Mouse (Mus musculus): ENCODE measurements around the gene Caprin1. TPM values are rescaled to one million over a fixed set of nuclear protein-coding genes. Genes with fewer than 3 reads are reported as not detected.

The Caprin1 gene
- 104 and 105 TPM in 2 replicates for polyA plus RNA-seq (2015; fragmentation: Nextera tagmentation; extraction: Ambion mirVana)

GRCm38 (mm10) chr2:103797491-103798009, at the start of gene Caprin1:
Gene Caprin1, minus strand, starts transcription at chr2:103797649.
- H3K4me3 ChIP-seq (ENCODE audit: low read depth, low read length) = peak within 1 kb of the TSS; percentile 96
- no peaks in the 10 kb centered on the region for H3K27me3 ChIP-seq (ENCODE audit: control insufficient read depth, insufficient read depth, low read depth, low read length)
- peaks cover 12% of the 10 kb centered on the region for H3K4me1 ChIP-seq (ENCODE audit: control insufficient read depth, low read depth, low read length)
- peak within 1 kb of the TSS; percentile 99 for H3K27ac ChIP-seq (ENCODE audit: low read length)
- H3K9ac ChIP-seq (ENCODE audit: low read depth, low read length) = peak within 1 kb of the TSS; percentile 98
- H3K36me3 ChIP-seq (ENCODE audit: control insufficient read depth, insufficient read depth) = peaks cover 7% of the 10 kb centered on the region
- peak; percentile 91 for ATAC-seq (ENCODE audit: low read depth)
- peak within 1 kb of the TSS; percentile 96 for H3K4me2 ChIP-seq (ENCODE audit: low read depth, low read length)
- 0% methylated on average over 33 of the region's 33 CpGs for WGBS (ENCODE audit: insufficient replicate concordance)
- H3K9me3 ChIP-seq (replicated peaks; ENCODE audit: control insufficient read depth, low read length) = no peaks in the 10 kb centered on the region

- H3K4me3 ChIP-seq (ENCODE audit: low read depth, low read length) = no peak overlapping the region
- no peak overlapping the region for H3K9ac ChIP-seq (ENCODE audit: low read depth, low read length)
- 44% methylated on average over 1 of the region's 1 CpGs for WGBS (ENCODE audit: insufficient replicate concordance)
- no peaks in the 10 kb centered on the region; the same call in 1 of the 2 replicates for H3K4me1 ChIP-seq (ENCODE audit: control insufficient read depth, low read depth, low read length)
- H3K27ac ChIP-seq (ENCODE audit: low read length) = no peak overlapping the region
- no peaks in the 10 kb centered on the region for H3K27me3 ChIP-seq (ENCODE audit: control insufficient read depth, insufficient read depth, low read depth, low read length)
- ATAC-seq (ENCODE audit: low read depth) = no peak
- no peaks in the 10 kb centered on the region for H3K36me3 ChIP-seq (ENCODE audit: control insufficient read depth, insufficient read depth)
- H3K4me2 ChIP-seq (ENCODE audit: low read depth, low read length) = no peak overlapping the region
- H3K9me3 ChIP-seq (replicated peaks; ENCODE audit: control insufficient read depth, low read length) = no peaks in the 10 kb centered on the region
Observed at GRCm38 (mm10) chr2:103846875-103847274, 49.4 kb upstream of the Caprin1 start.

GRCm38 (mm10) chr2:103846271-103846670, 48.8 kb upstream of the Caprin1 start:
- no peak overlapping the region for H3K4me3 ChIP-seq (ENCODE audit: low read depth, low read length)
- H3K9ac ChIP-seq (ENCODE audit: low read depth, low read length) = no peak overlapping the region
- no peaks in the 10 kb centered on the region for H3K9me3 ChIP-seq (replicated peaks; ENCODE audit: control insufficient read depth, low read length)
- WGBS (ENCODE audit: insufficient replicate concordance) = 72% methylated on average over 4 of the region's 4 CpGs
- no peaks in the 10 kb centered on the region for H3K27me3 ChIP-seq (ENCODE audit: control insufficient read depth, insufficient read depth, low read depth, low read length)
- no peak for ATAC-seq (ENCODE audit: low read depth)
- no peaks in the 10 kb centered on the region; the same call in 1 of the 2 replicates for H3K4me1 ChIP-seq (ENCODE audit: control insufficient read depth, low read depth, low read length)
- no peak overlapping the region for H3K4me2 ChIP-seq (ENCODE audit: low read depth, low read length)
- no peaks in the 10 kb centered on the region for H3K36me3 ChIP-seq (ENCODE audit: control insufficient read depth, insufficient read depth)
- H3K27ac ChIP-seq (ENCODE audit: low read length) = no peak overlapping the region

GRCm38 (mm10) chr2:103844016-103844415, 46.6 kb upstream of the Caprin1 start:
- no peaks in the 10 kb centered on the region for H3K27me3 ChIP-seq (ENCODE audit: control insufficient read depth, insufficient read depth, low read depth, low read length)
- no peaks in the 10 kb centered on the region for H3K9me3 ChIP-seq (replicated peaks; ENCODE audit: control insufficient read depth, low read length)
- H3K4me2 ChIP-seq (ENCODE audit: low read depth, low read length) = no peak overlapping the region
- WGBS (ENCODE audit: insufficient replicate concordance) = 74% methylated on average over 2 of the region's 2 CpGs
- no peak overlapping the region for H3K27ac ChIP-seq (ENCODE audit: low read length)
- no peaks in the 10 kb centered on the region for H3K4me1 ChIP-seq (ENCODE audit: control insufficient read depth, low read depth, low read length)
- no peak for ATAC-seq (ENCODE audit: low read depth)
- H3K36me3 ChIP-seq (ENCODE audit: control insufficient read depth, insufficient read depth) = no peaks in the 10 kb centered on the region
- H3K4me3 ChIP-seq (ENCODE audit: low read depth, low read length) = no peak overlapping the region
- no peak overlapping the region for H3K9ac ChIP-seq (ENCODE audit: low read depth, low read length)

GRCm38 (mm10) chr2:103843321-103843720, 45.9 kb upstream of the Caprin1 start:
- H3K27ac ChIP-seq (ENCODE audit: low read length) = no peak overlapping the region
- H3K4me3 ChIP-seq (ENCODE audit: low read depth, low read length) = no peak overlapping the region
- H3K4me1 ChIP-seq (ENCODE audit: control insufficient read depth, low read depth, low read length) = no peaks in the 10 kb centered on the region
- no peak overlapping the region for H3K4me2 ChIP-seq (ENCODE audit: low read depth, low read length)
- no peak overlapping the region for H3K9ac ChIP-seq (ENCODE audit: low read depth, low read length)
- H3K27me3 ChIP-seq (ENCODE audit: control insufficient read depth, insufficient read depth, low read depth, low read length) = no peaks in the 10 kb centered on the region
- WGBS (ENCODE audit: insufficient replicate concordance) = 83% methylated on average over 13 of the region's 13 CpGs
- ATAC-seq (ENCODE audit: low read depth) = no peak
- H3K36me3 ChIP-seq (ENCODE audit: control insufficient read depth, insufficient read depth) = no peaks in the 10 kb centered on the region
- no peaks in the 10 kb centered on the region for H3K9me3 ChIP-seq (replicated peaks; ENCODE audit: control insufficient read depth, low read length)

GRCm38 (mm10) chr2:103842299-103842698, 44.9 kb upstream of the Caprin1 start:
- no peak overlapping the region for H3K27ac ChIP-seq (ENCODE audit: low read length)
- H3K4me1 ChIP-seq (ENCODE audit: control insufficient read depth, low read depth, low read length) = no peaks in the 10 kb centered on the region
- WGBS (ENCODE audit: insufficient replicate concordance) = 32% methylated on average over 3 of the region's 5 CpGs
- no peak overlapping the region for H3K9ac ChIP-seq (ENCODE audit: low read depth, low read length)
- H3K4me3 ChIP-seq (ENCODE audit: low read depth, low read length) = no peak overlapping the region
- no peak for ATAC-seq (ENCODE audit: low read depth)
- H3K4me2 ChIP-seq (ENCODE audit: low read depth, low read length) = no peak overlapping the region
- no peaks in the 10 kb centered on the region for H3K9me3 ChIP-seq (replicated peaks; ENCODE audit: control insufficient read depth, low read length)
- H3K36me3 ChIP-seq (ENCODE audit: control insufficient read depth, insufficient read depth) = no peaks in the 10 kb centered on the region
- no peaks in the 10 kb centered on the region for H3K27me3 ChIP-seq (ENCODE audit: control insufficient read depth, insufficient read depth, low read depth, low read length)

GRCm38 (mm10) chr2:103838483-103838882, 41.0 kb upstream of the Caprin1 start:
- no peak overlapping the region for H3K4me3 ChIP-seq (ENCODE audit: low read depth, low read length)
- H3K27ac ChIP-seq (ENCODE audit: low read length) = no peak overlapping the region
- no peaks in the 10 kb centered on the region for H3K27me3 ChIP-seq (ENCODE audit: control insufficient read depth, insufficient read depth, low read depth, low read length)
- no peaks in the 10 kb centered on the region for H3K36me3 ChIP-seq (ENCODE audit: control insufficient read depth, insufficient read depth)
- no peaks in the 10 kb centered on the region for H3K4me1 ChIP-seq (ENCODE audit: control insufficient read depth, low read depth, low read length)
- ATAC-seq (ENCODE audit: low read depth) = no peak
- H3K9me3 ChIP-seq (replicated peaks; ENCODE audit: control insufficient read depth, low read length) = no peaks in the 10 kb centered on the region
- H3K4me2 ChIP-seq (ENCODE audit: low read depth, low read length) = no peak overlapping the region
- H3K9ac ChIP-seq (ENCODE audit: low read depth, low read length) = no peak overlapping the region
- WGBS (ENCODE audit: insufficient replicate concordance) = 47% methylated on average over 3 of the region's 3 CpGs

- H3K4me1 ChIP-seq (ENCODE audit: control insufficient read depth, low read depth, low read length) = no peaks in the 10 kb centered on the region
- no peak for ATAC-seq (ENCODE audit: low read depth)
- 66% methylated on average over 4 of the region's 4 CpGs for WGBS (ENCODE audit: insufficient replicate concordance)
- H3K4me2 ChIP-seq (ENCODE audit: low read depth, low read length) = no peak overlapping the region
- H3K36me3 ChIP-seq (ENCODE audit: control insufficient read depth, insufficient read depth) = no peaks in the 10 kb centered on the region
- no peak overlapping the region for H3K4me3 ChIP-seq (ENCODE audit: low read depth, low read length)
- no peak overlapping the region for H3K27ac ChIP-seq (ENCODE audit: low read length)
- H3K9me3 ChIP-seq (replicated peaks; ENCODE audit: control insufficient read depth, low read length) = no peaks in the 10 kb centered on the region
- H3K9ac ChIP-seq (ENCODE audit: low read depth, low read length) = no peak overlapping the region
- no peaks in the 10 kb centered on the region for H3K27me3 ChIP-seq (ENCODE audit: control insufficient read depth, insufficient read depth, low read depth, low read length)
Observed at GRCm38 (mm10) chr2:103837166-103837565, 39.7 kb upstream of the Caprin1 start.

GRCm38 (mm10) chr2:103835614-103836395, 38.4 kb upstream of the Caprin1 start:
- no peak overlapping the region for H3K27ac ChIP-seq (ENCODE audit: low read length)
- no peaks in the 10 kb centered on the region for H3K9me3 ChIP-seq (replicated peaks; ENCODE audit: control insufficient read depth, low read length)
- no peak overlapping the region for H3K4me2 ChIP-seq (ENCODE audit: low read depth, low read length)
- no peaks in the 10 kb centered on the region for H3K36me3 ChIP-seq (ENCODE audit: control insufficient read depth, insufficient read depth)
- H3K4me1 ChIP-seq (ENCODE audit: control insufficient read depth, low read depth, low read length) = no peaks in the 10 kb centered on the region
- ATAC-seq (ENCODE audit: low read depth) = no peak
- H3K9ac ChIP-seq (ENCODE audit: low read depth, low read length) = no peak overlapping the region
- no peaks in the 10 kb centered on the region for H3K27me3 ChIP-seq (ENCODE audit: control insufficient read depth, insufficient read depth, low read depth, low read length)
- WGBS (ENCODE audit: insufficient replicate concordance) = 64% methylated on average over 11 of the region's 11 CpGs
- no peak overlapping the region for H3K4me3 ChIP-seq (ENCODE audit: low read depth, low read length)
